Mouse (Mus musculus) small intestine, adult 2 months (tissue): ENCODE measurements around the gene Nxt2.

Experiments
- CTCF ChIP-seq: fragments of 200-500 bp; IDR thresholded peaks from 2 replicates; pipeline ENCODE4 v1.5.1; 2012; ENCODE audit warnings: low read depth, mild to moderate bottlenecking, control low read depth, inconsistent platforms, low read length, moderate library complexity, mixed read lengths; ENCODE audit not compliant: insufficient replicate concordance, insufficient read length; ENCODE audit errors: extremely low read depth
- POLR2A ChIP-seq: fragments of 200-500 bp; IDR thresholded peaks from 2 replicates; pipeline ENCODE4 v1.6.1; 2012; ENCODE audit warnings: low read depth, mild to moderate bottlenecking, control low read depth, inconsistent platforms, low read length, moderate library complexity

- no peak for TF ChIP-seq CTCF
- TF ChIP-seq POLR2A: no peak
Measured at GRCm38 (mm10) chrX:142237101-142237500, 10.5 kb downstream of the Nxt2 start.
